26 mouse cellular contexts compared by ENCODE assay signal in the genomic region with DNA sequence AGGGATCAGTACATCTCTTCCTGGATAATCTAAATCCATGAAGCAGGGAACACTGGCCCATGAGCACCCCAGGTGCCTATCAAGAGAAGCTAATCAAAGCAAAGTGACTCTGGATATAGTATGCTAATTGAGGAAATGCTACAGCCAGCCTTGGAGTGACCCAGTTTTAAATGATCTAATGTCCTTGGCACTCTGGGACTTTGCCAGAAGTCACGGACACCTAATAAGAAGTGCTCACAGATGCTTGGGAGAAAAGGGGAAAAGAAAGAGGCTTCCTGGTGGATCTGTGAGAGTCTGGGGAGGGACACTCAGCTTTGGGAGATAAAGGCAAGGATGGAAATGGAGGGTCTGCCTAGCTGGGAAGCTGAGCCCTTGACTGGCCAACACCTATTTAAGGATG.
DNase-seq lines count a peak whose midpoint lies in the region; ATAC-seq and TF ChIP-seq lines count a peak whose summit lies in the region.
"Had no signal": no experiment of that assay in that cellular context is flagged by ENCODE, and none has a peak within 500 bp of the region (broad histone marks: within the 10 kb centered on the region; RNA-seq: fewer than 3 reads in every experiment).

No protein-coding gene starts in this region.

- WGBS in lung, postnatal 0 days = 32% methylated on average over 1 of the region's 1 CpGs

- no peaks in the 10 kb centered on the region for H3K4me1 ChIP-seq in lung, postnatal 0 days (ENCODE audit: insufficient read depth, low read depth, low read length)
- H3K4me1 ChIP-seq: forebrain, embryonic 10.5 days; forebrain, embryonic 13.5 days; heart, embryonic 10.5 days had no signal

- no peaks in the 10 kb centered on the region for H3K36me3 ChIP-seq in lung, postnatal 0 days (ENCODE audit: insufficient read depth, low read length)
- H3K36me3 ChIP-seq: forebrain, embryonic 10.5 days; G1E; heart, embryonic 10.5 days; heart, embryonic 13.5 days had no signal

- ATAC-seq in lung, postnatal 0 days = no peak
- ATAC-seq: forebrain, embryonic 13.5 days; forebrain, embryonic 16.5 days; hindbrain, postnatal 0 days; inflammation-experienced regulatory T-cells, adult 6 months had no signal

- H3K4me2 ChIP-seq in lung, postnatal 0 days (replicated peaks; ENCODE audit: low read depth, low read length) = no peak overlapping the region
- H3K4me2 ChIP-seq: forebrain, embryonic 13.5 days; heart, embryonic 13.5 days; hindbrain, embryonic 14.5 days had no signal

- no peak for TF ChIP-seq CTCF in lung, postnatal 0 days (IDR thresholded peaks at IDR 0.05)

- no peak overlapping the region for H3K4me3 ChIP-seq in lung, postnatal 0 days (ENCODE audit: low read depth, low read length)
- H3K4me3 ChIP-seq: forebrain, embryonic 10.5 days; forebrain, embryonic 13.5 days; gastrocnemius, adult 2 months; heart, embryonic 10.5 days; heart, embryonic 13.5 days had no signal

- H3K27me3 ChIP-seq in lung, postnatal 0 days (replicated peaks; ENCODE audit: insufficient read depth, low read length) = no peaks in the 10 kb centered on the region
- H3K27me3 ChIP-seq: forebrain, embryonic 13.5 days; heart, embryonic 13.5 days had no signal

- no peaks in the 10 kb centered on the region for H3K9me3 ChIP-seq in lung, postnatal 0 days (ENCODE audit: low read length)
- H3K9me3 ChIP-seq: forebrain, embryonic 10.5 days; forebrain, embryonic 13.5 days; heart, embryonic 10.5 days; heart, embryonic 13.5 days had no signal

- no peak overlapping the region for H3K9ac ChIP-seq in lung, postnatal 0 days (replicated peaks; ENCODE audit: low read depth)
- H3K9ac ChIP-seq: forebrain, embryonic 13.5 days; heart, embryonic 13.5 days; hindbrain, embryonic 14.5 days had no signal

- no peak overlapping the region for H3K27ac ChIP-seq in lung, postnatal 0 days (ENCODE audit: low read length)
- H3K27ac ChIP-seq: forebrain, embryonic 10.5 days; forebrain, embryonic 13.5 days; gastrocnemius, adult 2 months; heart, embryonic 10.5 days; heart, embryonic 13.5 days; hindbrain, embryonic 14.5 days; hindbrain, postnatal 0 days had no signal

- TF ChIP-seq EP300 in lung, postnatal 0 days (IDR thresholded peaks at IDR 0.05) = no peak

- DNase-seq in cerebellum, adult 9-10 months = peak; percentile 6
- DNase-seq in cerebellum, postnatal 36 days = no peak
- peak; percentile 15 for DNase-seq in kidney, adult 9 months
- no peak for DNase-seq in kidney, postnatal 4 days
- peak; percentile 59 for DNase-seq in lung, postnatal 10 days
- DNase-seq in lung, postnatal 0 days (ENCODE audit: low spot score) = no peak
- peak; percentile 13 for DNase-seq in brain, adult 2 months (ENCODE audit: low read depth, low spot score)
- no peak for DNase-seq in gastrocnemius, adult 18-20 months (ENCODE audit: low spot score)
- DNase-seq: adrenal gland, adult 8-10 months; B cell, adult 2 months; cerebellum, adult 11 months; cerebellum, postnatal 10 days; gastrocnemius, adult 2 months; gastrocnemius, postnatal 14 days; heart, adult 18-20 months; heart, postnatal 14 days; heart, postnatal 4 days had no signal

Comparison
In these comparisons a context has a peak if more than half of its experiments do, and no peak if none do; other contexts are left out.
1. DNase-seq: peak in cerebellum, adult 9-10 months (single experiment), kidney, adult 9 months (single experiment), lung, postnatal 10 days (single experiment) and brain, adult 2 months (single experiment); none in cerebellum, postnatal 36 days (0 of 2), kidney, postnatal 4 days (0 of 2), lung, postnatal 0 days (single experiment) and gastrocnemius, adult 18-20 months (single experiment).